Mouse (Mus musculus) kidney, embryonic 15.5 days (tissue): ENCODE measurements around the gene Anp32a. TPM values are rescaled to one million over a fixed set of nuclear protein-coding genes. Genes with fewer than 3 reads are reported as not detected.

ENCODE experiments used
- ATAC-seq: fragments of 200-750 bp; cut with Nextera tagmentation; replicated peaks from 2 replicates; pipeline ENCODE4 v1.8.0; 2017; ENCODE audit warnings: moderate TSS enrichment; ENCODE audit not compliant: low FRiP score
- H3K27ac ChIP-seq: fragments of 300-500 bp; sonication (generic); 2 replicates; pipeline ENCODE4 v1.5.1; 2015; ENCODE audit warnings: mild to moderate bottlenecking, inconsistent platforms
- H3K27me3 ChIP-seq: fragments of 300-500 bp; sonication (generic); 2 replicates; pipeline ENCODE4 v1.6.1; 2015; ENCODE audit warnings: inconsistent platforms
- H3K36me3 ChIP-seq: fragments of 300-500 bp; sonication (generic); 2 replicates; pipeline ENCODE4 v1.6.1; 2015; ENCODE audit warnings: inconsistent platforms
- H3K4me1 ChIP-seq: fragments of 300-500 bp; sonication (generic); 2 replicates; pipeline ENCODE4 v1.6.1; 2015; ENCODE audit warnings: inconsistent platforms
- H3K4me2 ChIP-seq: fragments of 300-500 bp; sonication (generic); 2 replicates; pipeline ENCODE4 v1.6.1; 2015; ENCODE audit warnings: moderate library complexity, mild to moderate bottlenecking, inconsistent platforms
- H3K4me3 ChIP-seq: fragments of 300-500 bp; sonication (generic); replicated peaks from 2 replicates; pipeline ENCODE4 v1.5.1; 2015; ENCODE audit warnings: mild to moderate bottlenecking, inconsistent platforms
- H3K9ac ChIP-seq: fragments of 300-500 bp; sonication (generic); 2 replicates; pipeline ENCODE4 v1.6.1; 2015; ENCODE audit warnings: mild to moderate bottlenecking, inconsistent platforms
- H3K9me3 ChIP-seq: fragments of 300-500 bp; sonication (generic); replicated peaks from 2 replicates; pipeline ENCODE4 v1.6.1; 2016; ENCODE audit warnings: inconsistent platforms
- WGBS: fragments of 180-500 bp; shearing (Covaris S2); methylation state at CpG from one replicate; pipeline ENCODE4 v1.1.7; 2015; ENCODE audit warnings: mixed read lengths; 5-methylcytosine and 5-hydroxymethylcytosine counted together
- polyA plus RNA-seq: library from polyadenylated mRNA; unstranded; fragments of >200 nt; fragmentation: Nextera tagmentation; extraction: Ambion mirVana; gene quantifications from 2 replicates; pipeline ENCODE4 v1.2.1, GENCODE M21; 2015

Gene Anp32a
- polyA plus RNA-seq, 1 experiment from 2014 or later, result 225 TPM

DNA sequence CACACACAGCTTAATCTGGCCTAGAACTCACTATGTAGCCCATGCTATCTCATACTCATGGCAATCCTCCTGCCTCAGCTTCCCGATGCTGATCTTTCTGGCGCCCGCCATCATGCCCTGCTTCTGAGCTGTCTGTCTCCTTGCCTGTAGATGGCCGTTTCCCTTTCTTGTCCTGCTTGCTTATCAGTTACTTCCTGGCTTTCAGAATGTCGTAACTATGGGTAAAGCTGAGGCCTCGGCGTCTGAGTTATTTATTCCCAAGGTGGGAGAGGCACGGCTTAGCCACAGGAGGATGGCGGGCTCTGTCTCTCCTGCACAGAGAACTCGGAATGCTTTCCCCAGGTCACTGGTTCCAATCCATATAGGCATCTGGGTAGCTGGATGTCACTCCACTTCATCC lies 81.8 kb downstream of the Anp32a start:
- Histone ChIP-seq H3K4me1 (peaks cover 28% of the 10 kb centered on the region), H3K27me3 (no peaks in the 10 kb centered on the region), H3K36me3 (peaks cover 17% of the 10 kb centered on the region), H3K9ac (no peak overlapping the region), H3K27ac (no peak overlapping the region), H3K9me3 (peaks cover 4% of the 10 kb centered on the region; the same call in 1 of the 2 replicates), H3K4me2 (no peak overlapping the region), H3K4me3 (no peak overlapping the region)
- ATAC-seq, result no peak
- 73% methylated on average over 10 of the region's 10 CpGs for WGBS

DNA sequence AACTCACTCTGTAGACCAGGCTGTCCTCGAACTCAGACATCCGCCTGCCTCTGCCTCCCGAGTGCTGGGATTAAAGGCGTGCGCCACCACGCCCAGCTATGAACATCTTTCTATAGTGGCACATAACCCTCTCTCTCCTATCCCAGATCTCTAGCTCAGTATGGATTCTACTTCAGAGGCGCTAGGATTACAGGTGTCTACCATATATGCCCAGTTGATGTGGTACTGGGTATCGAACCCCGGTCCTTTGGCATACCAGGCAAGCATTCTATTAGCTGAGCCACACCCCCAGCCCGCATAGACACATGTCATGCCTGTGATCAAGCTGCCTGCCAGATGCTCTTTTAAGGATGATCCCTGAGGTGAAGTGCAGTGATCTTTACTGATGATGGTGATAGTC lies 82.8 kb downstream of the Anp32a start:
- H3K36me3 ChIP-seq, result peaks cover 21% of the 10 kb centered on the region
- H3K27me3 ChIP-seq, result no peaks in the 10 kb centered on the region
- H3K27ac ChIP-seq, result no peak overlapping the region
- H3K9ac ChIP-seq, result no peak overlapping the region
- no peak overlapping the region for H3K4me3 ChIP-seq
- no peak overlapping the region for H3K4me2 ChIP-seq
- peaks cover 28% of the 10 kb centered on the region for H3K4me1 ChIP-seq
- 93% methylated on average over 10 of the region's 10 CpGs for WGBS
- no peak for ATAC-seq
- peaks cover under 1% of the 10 kb centered on the region; the same call in 1 of the 2 replicates for H3K9me3 ChIP-seq

- Histone ChIP-seq H3K9ac (no peak overlapping the region), H3K4me2 (no peak overlapping the region), H3K4me1 (peaks cover 28% of the 10 kb centered on the region), H3K27me3 (no peaks in the 10 kb centered on the region), H3K4me3 (no peak overlapping the region), H3K36me3 (peaks cover 26% of the 10 kb centered on the region), H3K9me3 (no peaks in the 10 kb centered on the region), H3K27ac (peak overlapping the region; percentile 66)
- WGBS, result 44% methylated on average over 5 of the region's 5 CpGs
- no peak for ATAC-seq
Observed at GRCm38 (mm10) chr9:62425265-62425664, 84.2 kb downstream of the Anp32a start.

DNA sequence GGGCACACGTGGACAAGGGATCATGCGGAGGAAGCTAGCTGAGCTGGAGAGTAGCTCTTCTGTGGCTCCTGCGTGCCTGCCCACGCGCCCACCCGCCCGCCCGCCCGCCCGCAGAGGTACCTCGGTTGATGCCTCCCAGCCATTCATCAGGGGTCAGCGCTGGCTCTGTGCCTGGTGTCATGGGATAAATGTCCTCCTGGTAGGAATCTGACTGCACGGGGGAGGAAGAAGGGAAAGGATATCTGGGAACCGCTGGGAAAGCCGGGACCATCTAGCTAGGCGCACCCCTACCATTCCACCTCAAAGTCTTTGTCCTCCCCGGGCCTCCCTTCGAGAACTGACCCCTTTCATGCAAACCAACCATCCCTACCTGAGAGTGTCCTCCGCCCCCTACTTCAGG lies 84.9 kb downstream of the Anp32a start:
- Histone ChIP-seq H3K27ac (peak overlapping the region; percentile 66), H3K4me3 (no peak overlapping the region), H3K9ac (no peak overlapping the region), H3K9me3 (no peaks in the 10 kb centered on the region), H3K27me3 (no peaks in the 10 kb centered on the region), H3K36me3 (peaks cover 34% of the 10 kb centered on the region), H3K4me2 (no peak overlapping the region), H3K4me1 (peaks cover 21% of the 10 kb centered on the region)
- 66% methylated on average over 18 of the region's 19 CpGs for WGBS
- no peak for ATAC-seq

- no peaks in the 10 kb centered on the region for H3K27me3 ChIP-seq
- no peak for ATAC-seq
- 0 out of 2 replicates have a peak overlapping the region, but pooled peaks have one; percentile 66 for H3K27ac ChIP-seq
- H3K4me3 ChIP-seq, result no peak overlapping the region
- H3K4me1 ChIP-seq, result peaks cover 16% of the 10 kb centered on the region
- H3K36me3 ChIP-seq, result peaks cover 38% of the 10 kb centered on the region
- H3K9ac ChIP-seq, result no peak overlapping the region
- H3K4me2 ChIP-seq, result no peak overlapping the region
- no peaks in the 10 kb centered on the region for H3K9me3 ChIP-seq
- 93% methylated on average over 6 of the region's 6 CpGs for WGBS
Observed at GRCm38 (mm10) chr9:62426531-62426930, 85.4 kb downstream of the Anp32a start.

GRCm38 (mm10) chr9:62427010-62427409 lies 85.9 kb downstream of the Anp32a start:
- H3K9ac ChIP-seq, result no peak overlapping the region
- peaks cover 40% of the 10 kb centered on the region for H3K36me3 ChIP-seq
- whole genome bisulfite sequencing, result 81% methylated on average over 8 of the region's 8 CpGs
- ATAC-seq, result no peak
- H3K9me3 ChIP-seq, result no peaks in the 10 kb centered on the region
- no peak overlapping the region for H3K4me2 ChIP-seq
- H3K4me1 ChIP-seq, result peaks cover 15% of the 10 kb centered on the region
- H3K27ac ChIP-seq, result 0 out of 2 replicates have a peak overlapping the region, but pooled peaks have one; percentile 66
- H3K4me3 ChIP-seq, result no peak overlapping the region
- H3K27me3 ChIP-seq, result no peaks in the 10 kb centered on the region

Other genes starting within 250 kb of the Anp32a start
- gene Glce, start 218.6 kb upstream of the Anp32a start, polyA plus RNA-seq, result 19.0 and 20.2 TPM in 2 replicates
- not detected in 2 replicates for gene Spesp1, start 59.1 kb upstream of the Anp32a start, polyA plus RNA-seq
- gene Coro2b, start 195.8 kb downstream of the Anp32a start, polyA plus RNA-seq, result 16.8 and 19.1 TPM in 2 replicates